Mouse (Mus musculus) liver, embryonic 14.5 days (tissue): Measurements from ENCODE around the gene Eif2b4. TPM values are rescaled to one million over a fixed set of nuclear protein-coding genes. Genes with fewer than 3 reads are reported as not detected.

Experiments used
- ATAC-seq: fragments of 200-750 bp; cut with Nextera tagmentation; 2 replicates; pipeline ENCODE4 v1.8.0; 2017; ENCODE audit warnings: moderate number of reproducible peaks, mild to moderate bottlenecking, moderate library complexity; ENCODE audit not compliant: insufficient read depth
- DNase-seq, 3 experiments: peaks; one replicate each; pipeline ENCODE4 v3.0.0-alpha.2; 2012 to 2013; ENCODE audit warnings: low read depth in 3 of 3, low spot score in 3 of 3
- H3K27ac ChIP-seq: fragments of 300-500 bp; sonication (generic); 2 replicates; pipeline ENCODE4 v1.5.1; 2014; ENCODE audit warnings: moderate library complexity, mild to moderate bottlenecking, control low read depth, inconsistent platforms
- H3K27me3 ChIP-seq: fragments of 300-500 bp; sonication (generic); 2 replicates; pipeline ENCODE4 v1.6.1; 2014; ENCODE audit warnings: mild to moderate bottlenecking, low read length, moderate library complexity; ENCODE audit not compliant: control insufficient read depth, insufficient read depth
- H3K36me3 ChIP-seq: fragments of 300-500 bp; sonication (generic); replicated peaks from 2 replicates; pipeline ENCODE4 v1.6.1; 2014; ENCODE audit warnings: low read depth; ENCODE audit not compliant: control insufficient read depth, insufficient read depth
- H3K4me1 ChIP-seq, 2 experiments: fragments of 200-500 bp in 1 of 2; fragments of 300-500 bp in 1 of 2; sonication (generic) in 1 of 2; replicated peaks; 2 replicates each; pipeline ENCODE4 v1.6.1; 2012 to 2014; ENCODE audit warnings: antibody characterized with exemption in 1 of 2, inconsistent platforms in 1 of 2, low read length in 1 of 2; ENCODE audit not compliant: control insufficient read depth in 2 of 2, insufficient read depth in 2 of 2
- H3K4me2 ChIP-seq: fragments of 300-500 bp; sonication (generic); 2 replicates; pipeline ENCODE4 v1.6.1; 2014; ENCODE audit warnings: low read depth, mild to moderate bottlenecking, control low read depth, moderate library complexity
- H3K4me3 ChIP-seq, 2 experiments: fragments of 200-500 bp in 1 of 2; fragments of 300-500 bp in 1 of 2; sonication (generic) in 1 of 2; 2 replicates each; pipeline ENCODE4 v1.5.1; 2012 to 2014; ENCODE audit warnings: low read depth in 2 of 2, low read length in 2 of 2, mild to moderate bottlenecking in 2 of 2, control low read depth in 1 of 2, inconsistent platforms in 1 of 2, moderate library complexity in 1 of 2; ENCODE audit not compliant: insufficient read depth in 1 of 2
- H3K9ac ChIP-seq: fragments of 300-500 bp; sonication (generic); replicated peaks from 2 replicates; pipeline ENCODE4 v1.6.1; 2014; ENCODE audit warnings: mild to moderate bottlenecking, control low read depth, moderate library complexity
- H3K9me3 ChIP-seq: fragments of 300-500 bp; sonication (generic); 2 replicates; pipeline ENCODE4 v1.6.1; 2016; ENCODE audit warnings: low read length, mixed read lengths; ENCODE audit not compliant: control insufficient read depth
- CTCF ChIP-seq: IDR thresholded peaks from 2 replicates; pipeline ENCODE4 v1.5.1; 2016; ENCODE audit warnings: antibody characterized with exemption, low read depth, control low read depth
- EP300 ChIP-seq: IDR thresholded peaks from 2 replicates; pipeline ENCODE4 v1.6.1; 2016; ENCODE audit warnings: antibody characterized with exemption, low read depth
- WGBS: fragments of 180-500 bp; shearing (Covaris S2); extraction: QIAGEN DNeasy Blood & Tissue Kit; methylation state at CpG from one replicate; pipeline ENCODE4 v1.1.7; 2014; ENCODE audit not compliant: insufficient replicate concordance; 5-methylcytosine and 5-hydroxymethylcytosine counted together
- polyA plus RNA-seq, 2 experiments: library from polyadenylated mRNA; depleted of rRNA in 1 of 2; stranded (reverse) in 1 of 2; unstranded in 1 of 2; fragments of >200 nt; fragmentation: Nextera tagmentation in 1 of 2; extraction: Ambion mirVana in 1 of 2; gene quantifications; 2 replicates each; pipeline versions ENCODE4 v1.2.1 to v1.2.3; 2012 to 2014

The Eif2b4 gene
- polyA plus RNA-seq, 2 experiments = 29.9 to 46.1 TPM

DNA sequence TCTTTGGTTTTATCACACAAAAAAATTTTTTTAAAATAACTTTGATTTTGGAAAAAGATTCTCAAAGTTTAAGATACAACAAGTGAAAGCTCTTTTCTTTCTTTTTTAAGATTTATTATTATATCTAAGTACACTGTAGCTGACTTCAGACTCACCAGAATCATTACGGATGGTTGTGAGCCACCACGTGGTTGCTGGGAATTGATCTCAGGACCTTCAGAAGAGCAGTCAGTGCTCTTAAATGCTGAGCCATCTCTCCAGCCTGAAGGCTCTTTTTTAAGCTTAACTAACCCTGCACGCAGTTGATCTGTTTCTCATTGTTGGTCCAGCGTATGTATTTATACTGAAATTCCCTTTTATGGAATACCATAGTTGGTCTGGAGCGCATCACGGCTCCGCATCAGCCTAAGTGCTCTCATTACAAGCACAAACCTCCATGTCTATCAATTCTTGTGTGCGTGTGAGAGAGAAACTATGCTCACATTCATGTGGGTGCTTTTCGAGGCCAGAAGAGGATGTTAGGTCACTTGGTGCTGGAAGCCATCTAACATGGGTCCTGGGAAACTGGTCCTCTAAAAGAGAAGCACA is 12.0 kb downstream of the Eif2b4 start:
- Histone ChIP-seq H3K27ac (no peak overlapping the region), H3K4me3 (no peak overlapping the region; a peak in 1 of 4 replicates), H3K27me3 (no peaks in the 10 kb centered on the region), H3K36me3 (peaks cover 2% of the 10 kb centered on the region; the same call in 1 of the 2 replicates), H3K4me1 (peaks cover 24 to 27% of the 10 kb centered on the region in 2 experiments), H3K9ac (no peak overlapping the region), H3K4me2 (peak overlapping the region; percentile 89), H3K9me3 (no peaks in the 10 kb centered on the region)
- DNase-seq (no peak), ATAC-seq (no peak)
- 82% methylated on average over 9 of the region's 9 CpGs for WGBS
- TF ChIP-seq CTCF (no peak), EP300 (no peak)

DNA sequence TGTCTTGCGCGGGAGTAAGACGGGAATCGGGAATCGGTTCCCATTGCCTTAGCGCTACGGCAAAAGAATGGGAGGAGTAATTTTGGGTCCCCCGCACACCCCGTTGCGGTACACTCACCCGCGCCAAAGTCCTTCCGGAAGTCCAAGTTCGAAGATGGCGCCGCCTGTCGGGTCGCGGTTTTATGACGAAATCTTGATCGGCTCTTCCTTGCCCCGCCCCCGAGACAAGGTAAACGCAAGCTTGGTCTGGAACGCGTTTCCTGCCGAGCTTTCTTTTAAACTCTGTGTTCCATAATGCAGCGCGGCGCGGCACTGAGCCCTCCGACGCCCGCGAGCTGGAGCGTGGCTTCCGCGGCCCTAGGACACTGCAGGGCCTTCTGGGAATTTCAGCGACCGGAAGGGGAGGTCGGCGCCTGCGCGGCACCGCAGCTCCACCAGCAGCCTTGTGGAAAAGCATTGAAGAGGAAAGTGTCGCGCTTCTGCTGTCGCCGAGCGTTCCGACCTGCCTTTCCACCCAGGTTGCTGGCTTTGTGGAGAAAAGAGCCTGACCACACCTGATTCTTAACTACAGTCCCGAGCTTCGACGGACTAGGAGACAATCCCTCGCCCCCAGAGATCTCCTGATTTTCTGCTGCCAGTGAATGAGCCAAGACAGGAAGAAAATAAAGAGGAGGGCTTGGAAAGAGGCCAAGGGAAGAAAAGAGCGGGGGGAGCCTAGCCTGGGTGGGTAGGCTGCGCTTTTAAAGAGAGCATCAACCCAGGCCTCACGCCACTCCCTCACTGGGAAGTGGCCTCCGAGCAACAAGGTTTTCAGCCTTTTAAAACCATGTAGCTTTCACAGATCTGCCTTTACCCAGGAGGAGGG is 13.2 kb downstream of the Eif2b4 start, which contains the start of the genes Gm29609 and Gtf3c2:
Gm29609 (minus strand) TSS at position 146 of the 865 bp plus-strand sequence.
Gtf3c2 (minus strand) TSS at position 379 of the 865 bp plus-strand sequence.
- Histone ChIP-seq H3K27ac (peak within 1 kb of the TSS; percentile 94), H3K4me1 (peaks cover 22 to 23% of the 10 kb centered on the region in 2 experiments), H3K4me3 (peak within 1 kb of the TSS; percentile 89 to 99), H3K4me2 (peak within 1 kb of the TSS; percentile 89), H3K27me3 (no peaks in the 10 kb centered on the region), H3K9me3 (no peaks in the 10 kb centered on the region), H3K36me3 (peaks cover 5% of the 10 kb centered on the region; the same call in 1 of the 2 replicates), H3K9ac (peak within 1 kb of the TSS; percentile 89)
- no peak for TF ChIP-seq EP300
- TF ChIP-seq CTCF = 0 out of 2 replicates have a peak, but pooled peaks have one; percentile 21
- ATAC-seq (peak; percentile 87), DNase-seq (peak; percentile 85 to 90 (median 87))
- WGBS = under 1% methylated on average over 59 of the region's 59 CpGs

DNA sequence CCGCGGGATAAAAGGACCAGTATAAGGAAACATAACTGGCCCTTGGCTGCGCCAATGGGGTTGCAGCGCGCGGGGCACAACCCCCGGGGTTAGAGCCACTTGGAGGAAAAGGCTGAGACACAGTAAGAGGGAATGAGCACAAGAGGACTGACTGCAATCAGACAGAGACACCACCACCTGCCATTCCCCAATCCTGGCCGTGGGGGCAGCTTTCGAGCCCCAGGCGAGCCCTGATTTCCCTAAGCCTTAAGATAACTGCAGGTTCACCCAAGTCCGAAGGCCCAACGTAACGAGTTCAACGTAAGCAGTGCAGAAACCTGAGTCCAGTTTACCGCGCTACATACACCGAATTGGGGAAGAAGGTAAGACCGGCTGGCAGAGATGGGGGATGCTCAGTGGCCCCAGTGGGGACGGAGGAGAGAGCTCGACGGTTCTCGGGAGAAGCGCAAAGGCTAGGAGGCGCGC is 13.9 kb downstream of the Eif2b4 start:
- ATAC-seq (peak; percentile 57), DNase-seq (peak; percentile 46 to 58 (median 52))
- under 1% methylated on average over 25 of the region's 25 CpGs for WGBS
- H3K4me2 ChIP-seq = peak overlapping the region; percentile 89
- peak overlapping the region; percentile 94 for H3K27ac ChIP-seq
- peak overlapping the region; percentile 89 for H3K9ac ChIP-seq
- no peaks in the 10 kb centered on the region for H3K27me3 ChIP-seq
- H3K4me3 ChIP-seq = peak overlapping the region; percentile 89 to 99
- no peaks in the 10 kb centered on the region for H3K9me3 ChIP-seq
- TF ChIP-seq CTCF = no peak
- no peak for TF ChIP-seq EP300
- H3K4me1 ChIP-seq = peaks cover 21 to 22% of the 10 kb centered on the region in 2 experiments
- peaks cover 6% of the 10 kb centered on the region for H3K36me3 ChIP-seq

GRCm38 (mm10) chr5:31168630-31169029 is 24.6 kb downstream of the Eif2b4 start:
- DNase-seq (no peak), ATAC-seq (no peak)
- no peak overlapping the region for H3K9ac ChIP-seq
- TF ChIP-seq CTCF (no peak), EP300 (no peak)
- H3K27ac ChIP-seq = no peak overlapping the region
- no peak overlapping the region for H3K4me3 ChIP-seq
- peaks cover 81% of the 10 kb centered on the region for H3K36me3 ChIP-seq
- no peak overlapping the region for H3K4me2 ChIP-seq
- no peaks in the 10 kb centered on the region for H3K9me3 ChIP-seq
- 85% methylated on average over 4 of the region's 4 CpGs for WGBS
- H3K4me1 ChIP-seq = peaks cover 0 to 10% of the 10 kb centered on the region in 2 experiments; a peak in 1 of 4 replicates
- H3K27me3 ChIP-seq = no peaks in the 10 kb centered on the region

DNA sequence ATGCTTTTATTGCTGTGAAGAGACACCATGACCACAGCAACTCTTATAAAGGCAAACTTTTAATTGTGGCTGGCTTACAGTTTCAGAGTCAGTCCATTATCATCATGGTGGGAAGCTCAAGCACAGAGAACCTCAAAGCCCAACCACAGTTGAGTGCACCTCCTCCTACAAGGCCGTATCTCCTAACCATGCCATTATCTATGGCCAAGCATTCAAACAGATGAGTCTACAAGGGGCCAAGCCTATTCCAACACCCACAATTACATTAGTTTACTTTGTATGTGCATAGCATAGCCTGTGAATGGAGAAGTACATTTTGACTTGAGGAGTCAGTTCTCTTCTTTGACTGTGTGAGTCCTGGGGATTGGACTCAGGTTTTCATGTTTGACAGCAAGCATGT is 28.4 kb downstream of the Eif2b4 start:
- H3K4me2 ChIP-seq = no peak overlapping the region
- 41% methylated on average over 1 of the region's 1 CpGs for WGBS
- TF ChIP-seq EP300 = 0 out of 2 replicates have a peak, but pooled peaks have one; percentile 44
- TF ChIP-seq CTCF = no peak
- DNase-seq (no peak), ATAC-seq (peak; percentile 67; the same call in 1 of the 2 replicates)
- no peak overlapping the region for H3K4me3 ChIP-seq
- no peaks in the 10 kb centered on the region for H3K9me3 ChIP-seq
- no peak overlapping the region for H3K27ac ChIP-seq
- peaks cover 0 to 15% of the 10 kb centered on the region in 2 experiments; a peak in 2 of 4 replicates for H3K4me1 ChIP-seq
- H3K36me3 ChIP-seq = peaks cover 68% of the 10 kb centered on the region
- no peak overlapping the region for H3K9ac ChIP-seq
- H3K27me3 ChIP-seq = no peaks in the 10 kb centered on the region
